Mouse (Mus musculus) urinary bladder, postnatal 0 days (tissue): ENCODE data around the gene Nmbr. TPM values are rescaled to one million over a fixed set of nuclear protein-coding genes. Genes with fewer than 3 reads are reported as not detected.

Experiments used
- polyA plus RNA-seq: library from polyadenylated mRNA; unstranded; fragments of >200 nt; fragmentation: Nextera tagmentation; extraction: Ambion mirVana; gene quantifications from 2 replicates; pipeline ENCODE4 v1.2.1, GENCODE M21; 2015

Gene Nmbr
- polyA plus RNA-seq, result not detected in 2 replicates

GRCm38 (mm10) chr10:14705072-14706066 lies at the start of gene Nmbr, which contains the start of gene Vta1:
Nmbr (plus strand) TSS chr10:14705591.
Vta1 (minus strand) TSS chr10:14705560.

GRCm38 (mm10) chr10:14718114-14718513 lies 12.7 kb downstream of the Nmbr start, which contains the start of gene Gje1:
Gje1 (minus strand) TSS chr10:14718214.

Other genes with a start within 250 kb of the Nmbr start
- 7.2 and 9.4 TPM in 2 replicates for gene Adgrg6, start 159.9 kb upstream of the Nmbr start, polyA plus RNA-seq
- gene Vta1, start within 50 bp of the Nmbr start, polyA plus RNA-seq, result 80.4 and 81.1 TPM in 2 replicates
- gene Gje1, start 12.6 kb downstream of the Nmbr start, polyA plus RNA-seq, result not detected in 2 replicates